ENCODE assay signal across 12 mouse cellular contexts in the genomic region with DNA sequence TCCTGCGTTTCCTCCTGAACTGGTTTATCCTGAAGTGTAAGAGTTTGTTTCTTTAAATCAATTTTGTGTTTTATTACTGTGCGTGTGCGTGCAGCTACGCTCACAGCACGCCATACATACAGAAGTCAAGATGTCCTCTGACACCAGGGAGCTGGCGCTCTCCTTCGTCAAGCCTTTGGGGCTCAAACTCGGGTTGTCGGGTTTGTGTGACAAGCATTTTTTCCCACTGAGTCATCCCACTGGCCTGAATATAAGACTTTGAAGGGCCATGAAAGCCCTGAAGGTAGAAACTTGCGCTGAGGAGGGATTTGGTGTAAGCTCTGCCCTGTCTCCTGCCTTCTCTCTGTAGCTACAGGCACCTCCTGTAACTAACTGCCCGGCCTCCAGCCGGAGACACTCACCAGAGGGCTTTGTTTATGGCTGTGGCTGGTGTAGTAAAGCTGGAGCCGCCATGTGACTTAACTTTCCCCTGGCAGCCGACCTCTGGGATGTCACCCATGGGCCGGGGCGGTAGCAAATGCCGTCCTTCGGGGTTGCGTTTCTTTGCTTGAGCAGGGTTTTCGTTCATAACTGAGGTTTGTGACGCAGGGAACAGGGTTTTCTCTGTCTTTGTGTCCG. TPM values are rescaled to one million over a fixed set of nuclear protein-coding genes. Genes with fewer than 3 reads are reported as not detected.
DNase-seq lines count a peak whose midpoint lies in the region; ATAC-seq lines count a peak whose summit lies in the region.
"Had no signal": no experiment of that assay in that cellular context is flagged by ENCODE, and none has a peak within 500 bp of the region (broad histone marks: within the 10 kb centered on the region; RNA-seq: fewer than 3 reads in every experiment).

No protein-coding gene starts in this region.

- H3K36me3 ChIP-seq in heart, embryonic 11.5 days (ENCODE audit: control insufficient read depth, insufficient read depth, low read length) = peaks cover 2% of the 10 kb centered on the region
- H3K36me3 ChIP-seq in hindbrain, embryonic 11.5 days (ENCODE audit: control insufficient read depth, insufficient read depth, low read length) = no peaks in the 10 kb centered on the region
- H3K36me3 ChIP-seq in midbrain, embryonic 12.5 days = peaks cover 15% of the 10 kb centered on the region; the same call in 1 of the 2 replicates

- no peak for DNase-seq in heart, adult 9 months (ENCODE audit: low spot score in 2 of 2)
- DNase-seq in brain, adult 2 months (ENCODE audit: low read depth, low spot score) = peak; percentile 24
- DNase-seq in hindbrain, embryonic 11.5 days (ENCODE audit: low spot score) = no peak
- DNase-seq in thymus, postnatal 0 days (ENCODE audit: low spot score) = no peak
- DNase-seq in lung, postnatal 25 days (ENCODE audit: low spot score) = no peak
- DNase-seq: thymus, postnatal 36 days had no signal

- H3K27me3 ChIP-seq in heart, embryonic 11.5 days (ENCODE audit: control insufficient read depth, insufficient read depth, low read length) = no peaks in the 10 kb centered on the region
- H3K27me3 ChIP-seq in hindbrain, embryonic 11.5 days (ENCODE audit: control insufficient read depth, insufficient read depth, low read length) = no peaks in the 10 kb centered on the region
- no peaks in the 10 kb centered on the region for H3K27me3 ChIP-seq in midbrain, embryonic 12.5 days

- H3K9me3 ChIP-seq in heart, embryonic 11.5 days (replicated peaks; ENCODE audit: control insufficient read depth, low read length) = no peaks in the 10 kb centered on the region
- H3K9me3 ChIP-seq in hindbrain, embryonic 11.5 days (ENCODE audit: control insufficient read depth, low read length) = no peaks in the 10 kb centered on the region
- H3K9me3 ChIP-seq in midbrain, embryonic 12.5 days = no peaks in the 10 kb centered on the region
- H3K9me3 ChIP-seq: G1E had no signal

- H3K4me3 ChIP-seq in heart, embryonic 11.5 days (ENCODE audit: low read depth, low read length) = no peak overlapping the region
- no peak overlapping the region for H3K4me3 ChIP-seq in hindbrain, embryonic 11.5 days (ENCODE audit: low read depth, low read length)
- H3K4me3 ChIP-seq in midbrain, embryonic 12.5 days = no peak overlapping the region
- H3K4me3 ChIP-seq: erythroblast, embryonic 14.5 days had no signal

- H3K4me1 ChIP-seq in heart, embryonic 11.5 days (ENCODE audit: control insufficient read depth, insufficient read depth, low read length) = peaks cover 89% of the 10 kb centered on the region
- H3K4me1 ChIP-seq in hindbrain, embryonic 11.5 days (replicated peaks; ENCODE audit: control insufficient read depth, insufficient read depth, low read length) = peaks cover 9% of the 10 kb centered on the region; the same call in 1 of the 2 replicates
- H3K4me1 ChIP-seq in midbrain, embryonic 12.5 days = peaks cover 38% of the 10 kb centered on the region

- 55% methylated on average over 22 of the region's 22 CpGs for WGBS in heart, embryonic 11.5 days (ENCODE audit: insufficient replicate concordance)
- 77% methylated on average over 22 of the region's 22 CpGs for WGBS in hindbrain, embryonic 11.5 days
- WGBS in midbrain, embryonic 12.5 days = 74% methylated on average over 22 of the region's 22 CpGs

- ATAC-seq in heart, embryonic 11.5 days (replicated peaks; ENCODE audit: insufficient number of reproducible peaks, low FRiP score, low TSS enrichment) = no peak
- no peak for ATAC-seq in hindbrain, embryonic 11.5 days (ENCODE audit: low FRiP score)
- no peak for ATAC-seq in midbrain, embryonic 12.5 days (ENCODE audit: low FRiP score, low read depth)
- no peak for ATAC-seq in inflammation-experienced regulatory T-cells, adult 6 months

- H3K4me2 ChIP-seq in heart, embryonic 11.5 days = peak overlapping the region; percentile 43
- no peak overlapping the region for H3K4me2 ChIP-seq in hindbrain, embryonic 11.5 days (replicated peaks; ENCODE audit: low read depth, low read length)
- H3K4me2 ChIP-seq in midbrain, embryonic 12.5 days (replicated peaks) = no peak overlapping the region

- H3K27ac ChIP-seq in heart, embryonic 11.5 days (ENCODE audit: low read depth, low read length) = peak overlapping the region; percentile 94
- H3K27ac ChIP-seq in hindbrain, embryonic 11.5 days (ENCODE audit: low read depth, low read length) = 0 out of 2 replicates have a peak overlapping the region, but pooled peaks have one; percentile 4
- peak overlapping the region; percentile 64 for H3K27ac ChIP-seq in midbrain, embryonic 12.5 days (replicated peaks)
- H3K27ac ChIP-seq: macrophage had no signal

- H3K9ac ChIP-seq in heart, embryonic 11.5 days (ENCODE audit: low read depth, low read length) = peak overlapping the region; percentile 62
- H3K9ac ChIP-seq in hindbrain, embryonic 11.5 days (ENCODE audit: low read depth, low read length) = 0 out of 2 replicates have a peak overlapping the region, but pooled peaks have one; percentile 24
- no peak overlapping the region for H3K9ac ChIP-seq in midbrain, embryonic 12.5 days (replicated peaks)

RNA-seq across cellular contexts. Expression of a gene that starts 30.7 kb away (rescaled TPM):
- 0.97 and 1.1 TPM in 2 replicates for polyA plus RNA-seq in heart, embryonic 11.5 days (2014; fragmentation: Nextera tagmentation; extraction: Ambion mirVana)
- 0.29 TPM in 1 of 2 replicates, not detected in the other for polyA plus RNA-seq in hindbrain, embryonic 11.5 days (2014; fragmentation: Nextera tagmentation; extraction: Ambion mirVana)
- polyA plus RNA-seq in midbrain, embryonic 12.5 days (2016; fragmentation: Nextera tagmentation; extraction: Ambion mirVana) = not detected in 2 replicates
- 0.09 and 0.44 TPM in 2 replicates for polyA plus RNA-seq in thymus, postnatal 0 days (2015; fragmentation: Nextera tagmentation; extraction: Ambion mirVana)
- under 1 TPM in 1 of 3 experiments, not detected in 2; 0.52 TPM for polyA plus RNA-seq in inflammation-experienced regulatory T-cells, adult 6 months (2017; shearing (Covaris generic))
- polyA plus RNA-seq: erythroblast, embryonic 14.5 days; G1E; macrophage had no signal

RNA-seq across cellular contexts. Expression of a gene that starts 43.4 kb away (rescaled TPM):
- polyA plus RNA-seq in heart, embryonic 11.5 days (2014; fragmentation: Nextera tagmentation; extraction: Ambion mirVana) = 41.5 and 45.9 TPM in 2 replicates
- 31.5 and 33.4 TPM in 2 replicates for polyA plus RNA-seq in hindbrain, embryonic 11.5 days (2014; fragmentation: Nextera tagmentation; extraction: Ambion mirVana)
- 47.6 and 51.5 TPM in 2 replicates for polyA plus RNA-seq in midbrain, embryonic 12.5 days (2016; fragmentation: Nextera tagmentation; extraction: Ambion mirVana)
- polyA plus RNA-seq in thymus, postnatal 0 days (2015; fragmentation: Nextera tagmentation; extraction: Ambion mirVana) = 29.9 and 37.8 TPM in 2 replicates
- 10 to 100 TPM; 16.4 to 19.4 (median 16.5) TPM for polyA plus RNA-seq in inflammation-experienced regulatory T-cells, adult 6 months (2017; shearing (Covaris generic))

RNA-seq across cellular contexts. Expression of a gene that starts 47.5 kb away (rescaled TPM):
- polyA plus RNA-seq in heart, embryonic 11.5 days (2014; fragmentation: Nextera tagmentation; extraction: Ambion mirVana) = 14.7 and 16.5 TPM in 2 replicates
- polyA plus RNA-seq in hindbrain, embryonic 11.5 days (2014; fragmentation: Nextera tagmentation; extraction: Ambion mirVana) = 14.2 and 14.9 TPM in 2 replicates
- 17.2 and 17.3 TPM in 2 replicates for polyA plus RNA-seq in midbrain, embryonic 12.5 days (2016; fragmentation: Nextera tagmentation; extraction: Ambion mirVana)
- polyA plus RNA-seq in thymus, postnatal 0 days (2015; fragmentation: Nextera tagmentation; extraction: Ambion mirVana) = 10.8 and 13.8 TPM in 2 replicates
- polyA plus RNA-seq in inflammation-experienced regulatory T-cells, adult 6 months (2017; shearing (Covaris generic)) = 10 to 100 TPM in 1 of 3 experiments, 1 to 10 TPM in 2; 6.0 to 10.8 (median 8.0) TPM

Comparison
In these comparisons a context has a peak if more than half of its experiments do, and no peak if none do; other contexts are left out.
1. H3K27ac ChIP-seq: peak in every context shown above with its lines; median percentile 94 in heart, embryonic 11.5 days; 64 in midbrain, embryonic 12.5 days; 4 in hindbrain, embryonic 11.5 days.